Mouse (Mus musculus) lung, embryonic 14.5 days (tissue): ENCODE measurements around the gene Slc48a1. TPM values are rescaled to one million over a fixed set of nuclear protein-coding genes. Genes with fewer than 3 reads are reported as not detected.

ENCODE experiments used
- ATAC-seq: fragments of 200-750 bp; cut with Nextera tagmentation; 2 replicates; pipeline ENCODE4 v1.8.0; 2017; ENCODE audit warnings: mild to moderate bottlenecking, moderate TSS enrichment, moderate library complexity; ENCODE audit not compliant: insufficient read depth
- DNase-seq: peaks from one replicate; pipeline ENCODE4 v3.0.0-alpha.2; 2015
- H3K27ac ChIP-seq: fragments of 300-500 bp; sonication (generic); 2 replicates; pipeline ENCODE4 v1.5.1; 2014; ENCODE audit warnings: low read depth, mild to moderate bottlenecking, moderate library complexity
- H3K27me3 ChIP-seq: fragments of 300-500 bp; sonication (generic); 2 replicates; pipeline ENCODE4 v1.6.1; 2014; ENCODE audit warnings: low read length, control low read depth; ENCODE audit not compliant: insufficient read depth
- H3K36me3 ChIP-seq: fragments of 300-500 bp; sonication (generic); 2 replicates; pipeline ENCODE4 v1.6.1; 2014; ENCODE audit warnings: control low read depth; ENCODE audit not compliant: insufficient read depth
- H3K4me1 ChIP-seq: fragments of 300-500 bp; sonication (generic); 2 replicates; pipeline ENCODE4 v1.6.1; 2014; ENCODE audit warnings: antibody characterized with exemption, control low read depth; ENCODE audit not compliant: insufficient read depth
- H3K4me2 ChIP-seq: fragments of 300-500 bp; sonication (generic); 2 replicates; pipeline ENCODE4 v1.6.1; 2014; ENCODE audit warnings: mild to moderate bottlenecking
- H3K4me3 ChIP-seq: fragments of 300-500 bp; sonication (generic); 2 replicates; pipeline ENCODE4 v1.5.1; 2014; ENCODE audit warnings: low read depth, low read length
- H3K9ac ChIP-seq: fragments of 300-500 bp; sonication (generic); 2 replicates; pipeline ENCODE4 v1.6.1; 2014
- H3K9me3 ChIP-seq: fragments of 300-500 bp; sonication (generic); 2 replicates; pipeline ENCODE4 v1.6.1; 2016; ENCODE audit warnings: low read depth, low read length, control low read depth
- CTCF ChIP-seq: IDR thresholded peaks from 2 replicates; pipeline ENCODE4 v1.5.1; 2016; ENCODE audit warnings: antibody characterized with exemption, low read depth
- WGBS: fragments of 180-500 bp; shearing (Covaris S2); extraction: QIAGEN DNeasy Blood & Tissue Kit; methylation state at CpG from one replicate; pipeline ENCODE4 v1.1.7; 2014; 5-methylcytosine and 5-hydroxymethylcytosine counted together
- polyA plus RNA-seq: library from polyadenylated mRNA; unstranded; fragments of >200 nt; fragmentation: Nextera tagmentation; extraction: Ambion mirVana; gene quantifications from 2 replicates; pipeline ENCODE4 v1.2.1, GENCODE M21; 2014

Slc48a1 gene
- polyA plus RNA-seq, 1 experiment from 2014 or later: 25.3 TPM

DNA sequence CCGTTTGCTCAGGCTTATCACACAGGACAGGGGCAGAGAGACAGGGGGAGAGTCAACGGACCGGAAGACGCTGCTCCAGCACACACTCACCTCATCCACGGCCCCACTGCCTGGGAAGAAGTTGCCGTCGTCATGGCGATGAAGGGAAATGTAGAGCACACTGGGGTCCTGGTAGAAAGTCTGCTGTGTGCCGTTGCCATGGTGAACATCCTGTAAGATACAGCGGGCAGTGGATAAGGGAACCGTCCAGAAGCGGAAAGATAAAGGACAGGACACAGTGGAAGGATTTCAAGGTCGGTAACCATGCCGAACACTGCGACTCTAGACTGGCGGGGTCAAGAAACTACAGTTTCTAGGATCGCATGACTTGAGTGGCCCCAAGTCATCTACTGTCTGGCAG, 19.8 kb downstream of the Slc48a1 start:
- H3K27me3 ChIP-seq: no peaks in the 10 kb centered on the region
- H3K4me3 ChIP-seq: no peak overlapping the region
- peaks cover 97% of the 10 kb centered on the region for H3K36me3 ChIP-seq
- ATAC-seq (no peak), DNase-seq (no peak)
- 49% methylated on average over 17 of the region's 17 CpGs for WGBS
- no peak for TF ChIP-seq CTCF
- H3K4me1 ChIP-seq: no peaks in the 10 kb centered on the region
- H3K4me2 ChIP-seq: no peak overlapping the region
- no peak overlapping the region for H3K27ac ChIP-seq
- H3K9ac ChIP-seq: no peak overlapping the region
- no peaks in the 10 kb centered on the region for H3K9me3 ChIP-seq

DNA sequence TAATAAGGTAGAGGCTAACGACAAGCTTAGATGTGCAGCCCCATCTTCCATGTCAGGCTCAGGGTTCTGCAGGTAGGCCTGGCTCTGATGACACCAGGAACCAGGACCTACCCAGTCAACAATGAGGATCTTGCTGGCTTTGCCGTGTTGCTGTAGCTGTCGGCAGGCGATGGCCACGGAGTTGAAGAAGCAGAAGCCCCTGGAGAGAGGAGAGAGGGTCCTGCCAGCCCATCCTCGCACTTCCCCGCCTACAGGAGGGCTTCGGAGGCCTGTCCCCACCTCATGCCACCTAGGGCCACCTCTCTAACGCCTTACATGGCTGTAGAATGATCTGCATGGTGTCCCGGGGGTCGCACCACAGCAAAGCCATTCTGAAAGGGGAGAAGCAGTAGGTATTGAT, 21.1 kb downstream of the Slc48a1 start:
- peaks cover 84% of the 10 kb centered on the region for H3K36me3 ChIP-seq
- no peak overlapping the region for H3K4me3 ChIP-seq
- H3K9me3 ChIP-seq: no peaks in the 10 kb centered on the region
- TF ChIP-seq CTCF: no peak
- no peaks in the 10 kb centered on the region for H3K27me3 ChIP-seq
- H3K9ac ChIP-seq: no peak overlapping the region
- no peak overlapping the region for H3K27ac ChIP-seq
- ATAC-seq (no peak), DNase-seq (no peak)
- no peaks in the 10 kb centered on the region for H3K4me1 ChIP-seq
- WGBS: 88% methylated on average over 11 of the region's 11 CpGs
- no peak overlapping the region for H3K4me2 ChIP-seq

DNA sequence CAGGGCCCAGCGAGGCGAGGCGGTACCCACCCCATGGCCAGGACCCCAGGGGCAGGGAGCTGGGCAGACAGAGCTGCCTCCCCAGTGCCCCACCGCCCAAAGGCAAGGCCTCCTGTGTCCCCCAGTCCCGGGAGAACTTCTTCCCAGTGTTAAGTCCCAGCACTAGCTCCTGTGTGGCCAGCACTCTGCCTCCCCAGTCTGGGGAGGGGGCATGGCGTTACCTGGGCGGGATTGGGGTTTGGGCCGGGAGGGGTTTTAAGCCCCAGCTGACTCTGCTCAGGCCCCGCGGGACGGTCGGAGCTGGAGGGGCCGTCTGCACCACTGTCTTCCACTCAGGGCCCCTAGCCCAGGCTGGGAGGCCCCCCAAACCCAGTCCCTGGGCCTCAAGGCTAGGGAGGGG, 22.5 kb downstream of the Slc48a1 start:
- no peak overlapping the region for H3K27ac ChIP-seq
- no peak for ATAC-seq
- H3K36me3 ChIP-seq: peaks cover 80% of the 10 kb centered on the region
- H3K27me3 ChIP-seq: no peaks in the 10 kb centered on the region
- H3K4me1 ChIP-seq: no peaks in the 10 kb centered on the region
- H3K9me3 ChIP-seq: no peaks in the 10 kb centered on the region
- no peak overlapping the region for H3K9ac ChIP-seq
- no peak for TF ChIP-seq CTCF
- no peak overlapping the region for H3K4me3 ChIP-seq
- no peak overlapping the region for H3K4me2 ChIP-seq
- DNase-seq: no peak
- whole genome bisulfite sequencing: 81% methylated on average over 13 of the region's 13 CpGs

DNA sequence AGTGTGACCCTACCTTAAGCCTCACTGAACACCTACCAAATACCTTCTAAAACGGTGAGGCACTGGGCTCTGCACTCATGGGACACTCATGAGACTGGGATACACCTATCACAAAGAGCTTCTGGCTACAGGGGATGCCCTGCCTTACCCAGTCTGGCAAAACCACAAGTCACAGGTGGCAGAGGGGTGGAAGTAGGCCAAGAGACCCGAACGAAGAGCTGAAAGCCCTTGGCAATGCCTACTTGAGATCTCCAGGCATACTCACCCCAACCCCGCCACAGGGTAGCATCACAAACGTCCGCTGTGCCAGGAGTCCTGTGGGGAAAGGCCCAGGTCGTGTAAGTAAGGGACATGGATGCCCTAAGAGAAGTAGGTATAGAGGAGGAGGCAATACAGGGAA, 23.5 kb downstream of the Slc48a1 start:
- WGBS: 79% methylated on average over 7 of the region's 7 CpGs
- Histone ChIP-seq H3K27me3 (no peaks in the 10 kb centered on the region), H3K4me1 (no peaks in the 10 kb centered on the region), H3K9ac (no peak overlapping the region), H3K27ac (no peak overlapping the region), H3K9me3 (no peaks in the 10 kb centered on the region), H3K4me3 (no peak overlapping the region), H3K36me3 (peaks cover 79% of the 10 kb centered on the region), H3K4me2 (no peak overlapping the region)
- ATAC-seq: no peak
- DNase-seq: no peak
- no peak for TF ChIP-seq CTCF

DNA sequence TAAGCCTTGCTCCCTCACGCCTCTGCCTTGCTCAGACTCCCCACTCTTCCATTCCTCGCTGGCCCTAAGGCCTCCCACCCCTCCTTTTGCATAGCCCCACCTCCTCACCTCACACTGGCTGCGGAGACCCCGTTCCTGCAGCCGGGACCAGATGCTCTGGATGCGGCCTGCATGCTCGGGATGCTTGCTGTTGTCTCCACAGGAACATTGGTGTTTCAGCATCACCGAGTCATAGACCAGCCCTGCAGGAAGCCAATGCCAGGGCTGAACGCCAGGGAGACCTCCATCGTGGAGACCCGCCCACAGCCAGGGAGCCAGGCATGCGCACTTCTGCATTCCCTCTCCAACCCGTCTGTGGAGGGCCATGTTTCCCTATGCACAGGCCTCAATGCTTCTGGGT, 24.3 kb downstream of the Slc48a1 start:
- Histone ChIP-seq H3K4me2 (no peak overlapping the region), H3K36me3 (peaks cover 79% of the 10 kb centered on the region), H3K27ac (no peak overlapping the region), H3K9ac (no peak overlapping the region), H3K4me1 (no peaks in the 10 kb centered on the region), H3K27me3 (no peaks in the 10 kb centered on the region), H3K9me3 (no peaks in the 10 kb centered on the region), H3K4me3 (no peak overlapping the region)
- peak; percentile 56 for DNase-seq
- WGBS: 26% methylated on average over 13 of the region's 13 CpGs
- peak; percentile 54; the same call in 1 of the 2 replicates for ATAC-seq
- TF ChIP-seq CTCF: no peak

DNA sequence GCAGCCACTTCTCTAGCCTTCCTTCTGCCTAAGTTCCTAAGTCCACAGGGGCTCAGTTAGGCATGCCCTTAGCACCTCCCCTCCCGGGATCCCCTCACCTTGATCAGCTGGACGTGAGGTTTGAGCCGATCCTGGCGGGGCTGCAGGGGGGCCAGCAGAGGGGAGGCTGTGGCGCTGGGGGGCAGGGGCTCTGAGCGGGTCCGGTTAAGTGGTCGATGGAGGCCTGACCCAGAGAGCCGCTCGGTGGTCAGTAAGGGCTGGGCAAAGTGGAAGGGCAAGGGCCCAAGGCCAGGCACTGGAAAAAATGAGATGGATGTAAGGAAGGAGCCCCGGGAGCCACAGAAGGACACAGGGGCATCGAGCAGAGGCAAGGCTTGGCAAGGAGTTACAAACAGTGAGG, 29.5 kb downstream of the Slc48a1 start:
- H3K4me1 ChIP-seq: no peaks in the 10 kb centered on the region
- WGBS: 64% methylated on average over 12 of the region's 12 CpGs
- no peak overlapping the region for H3K4me2 ChIP-seq
- H3K9me3 ChIP-seq: no peaks in the 10 kb centered on the region
- H3K9ac ChIP-seq: no peak overlapping the region
- H3K4me3 ChIP-seq: no peak overlapping the region
- H3K36me3 ChIP-seq: peaks cover 64% of the 10 kb centered on the region
- no peaks in the 10 kb centered on the region for H3K27me3 ChIP-seq
- no peak for DNase-seq
- TF ChIP-seq CTCF: no peak
- H3K27ac ChIP-seq: no peak overlapping the region
- no peak for ATAC-seq

DNA sequence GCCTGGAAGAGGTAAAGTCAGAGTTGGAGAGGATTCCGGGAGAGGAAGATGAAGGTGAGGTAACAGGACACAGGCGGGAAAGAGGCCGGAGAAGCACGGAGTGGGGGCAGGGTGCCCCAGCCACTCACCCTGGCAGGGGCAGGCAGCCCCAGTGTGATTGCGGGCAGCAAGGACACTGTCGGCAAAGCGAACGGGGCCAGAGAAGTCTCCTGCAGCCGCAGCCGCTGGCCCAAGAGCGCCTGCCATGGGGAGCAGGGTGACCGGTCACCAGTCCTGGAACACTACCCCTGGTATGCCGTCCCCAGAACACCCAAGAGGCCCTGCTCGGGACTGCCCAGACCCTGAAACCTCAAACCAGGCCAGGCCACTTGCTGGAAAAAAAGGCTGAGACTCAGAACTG, 30.2 kb downstream of the Slc48a1 start:
- Histone ChIP-seq H3K4me1 (0 out of 2 replicates have a peak, but pooled peaks cover 6% of the 10 kb centered on the region), H3K4me3 (no peak overlapping the region), H3K27me3 (no peaks in the 10 kb centered on the region), H3K27ac (no peak overlapping the region), H3K36me3 (peaks cover 64% of the 10 kb centered on the region), H3K9ac (no peak overlapping the region), H3K4me2 (no peak overlapping the region), H3K9me3 (no peaks in the 10 kb centered on the region)
- TF ChIP-seq CTCF: no peak
- ATAC-seq (no peak), DNase-seq (no peak)
- WGBS: 84% methylated on average over 14 of the region's 14 CpGs

DNA sequence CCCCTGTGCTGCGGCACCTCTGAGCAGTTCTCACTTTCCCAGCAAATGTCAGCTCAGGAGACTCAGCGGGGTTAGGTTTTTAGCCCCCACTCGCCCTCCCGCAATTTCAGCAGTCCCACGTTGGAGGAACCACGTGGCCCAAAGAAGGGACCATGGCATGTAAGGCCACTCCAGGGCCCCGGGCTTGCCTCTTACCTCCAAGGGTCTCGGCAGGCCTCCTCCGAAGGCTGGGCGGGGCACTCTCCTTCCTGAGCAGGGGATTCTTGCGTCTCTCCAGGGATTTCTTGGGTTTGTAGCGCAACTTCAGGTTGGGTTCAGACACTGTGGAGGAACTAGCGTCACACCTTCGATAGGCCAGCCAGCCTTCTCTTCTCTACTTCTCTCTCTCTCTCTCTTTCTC, 30.9 kb downstream of the Slc48a1 start:
- no peak overlapping the region for H3K4me2 ChIP-seq
- no peak for DNase-seq
- H3K4me1 ChIP-seq: peaks cover 12% of the 10 kb centered on the region
- no peaks in the 10 kb centered on the region for H3K27me3 ChIP-seq
- H3K27ac ChIP-seq: no peak overlapping the region
- H3K4me3 ChIP-seq: no peak overlapping the region
- 77% methylated on average over 14 of the region's 14 CpGs for WGBS
- no peak for TF ChIP-seq CTCF
- H3K9ac ChIP-seq: no peak overlapping the region
- peaks cover 64% of the 10 kb centered on the region for H3K36me3 ChIP-seq
- ATAC-seq: no peak
- H3K9me3 ChIP-seq: no peaks in the 10 kb centered on the region
